Mouse (Mus musculus): ENCODE data around the gene Ldb3. TPM values are rescaled to one million over a fixed set of nuclear protein-coding genes. Genes with fewer than 3 reads are reported as not detected.

The Ldb3 gene
- polyA plus RNA-seq, 1 experiment from 2014 or later = 1.2 TPM

GRCm38 (mm10) chr14:34553470-34553869 is 35.0 kb downstream of the Ldb3 start:
- no peak overlapping the region for H3K4me3 ChIP-seq (ENCODE audit: low read length)
- no peaks in the 10 kb centered on the region for H3K4me1 ChIP-seq (ENCODE audit: control insufficient read depth, insufficient read depth, low read depth, low read length)
- 90% methylated on average over 6 of the region's 6 CpGs for WGBS
- no peak overlapping the region for H3K27ac ChIP-seq (ENCODE audit: low read depth, low read length)
- no peaks in the 10 kb centered on the region for H3K36me3 ChIP-seq (ENCODE audit: control insufficient read depth, insufficient read depth, low read length)
- H3K4me2 ChIP-seq (ENCODE audit: low read length) = no peak overlapping the region
- no peaks in the 10 kb centered on the region for H3K27me3 ChIP-seq (replicated peaks; ENCODE audit: control insufficient read depth, insufficient read depth, low read length)
- H3K9me3 ChIP-seq (ENCODE audit: control insufficient read depth, low read length) = no peaks in the 10 kb centered on the region
- H3K9ac ChIP-seq (ENCODE audit: low read depth, low read length) = no peak overlapping the region
- ATAC-seq = no peak

- 88% methylated on average over 5 of the region's 5 CpGs for WGBS
Measured at GRCm38 (mm10) chr14:34552226-34552625, 36.3 kb downstream of the Ldb3 start.

DNA sequence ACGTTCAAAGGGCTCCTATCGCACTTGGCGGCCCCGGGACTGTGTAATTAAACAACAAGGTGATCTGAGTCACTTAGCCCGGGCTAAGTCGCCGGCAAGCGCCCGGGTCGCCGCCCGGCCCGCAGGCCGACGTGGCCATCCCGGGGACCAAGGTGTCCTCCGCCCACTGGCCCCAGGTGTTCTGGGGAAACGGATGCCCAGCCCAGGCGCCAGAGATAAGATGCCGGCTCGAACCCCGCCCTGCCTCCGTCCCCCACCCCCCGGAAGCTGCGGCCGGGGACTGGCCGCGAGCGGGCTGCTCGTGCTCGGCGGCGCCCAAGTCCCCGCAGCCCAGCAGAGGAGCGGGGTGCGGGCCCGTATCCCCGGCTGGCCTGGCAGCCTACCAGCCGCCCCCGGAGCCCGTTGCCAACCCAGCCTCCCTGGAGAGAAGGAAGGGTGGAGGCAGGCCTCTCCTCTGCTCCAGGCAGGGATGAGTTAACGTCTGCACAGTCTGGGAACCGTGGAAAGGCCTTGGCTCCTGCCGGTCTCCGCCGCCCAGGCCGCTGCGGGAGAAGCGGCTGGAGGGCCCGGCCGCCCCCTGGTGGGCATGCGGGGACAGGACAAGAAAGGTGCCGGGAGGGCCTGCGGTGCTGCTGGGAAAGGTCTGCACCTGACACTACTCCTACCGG is 39.3 kb downstream of the Ldb3 start:
- Histone ChIP-seq H3K4me2 (ENCODE audit: low read length) (peak overlapping the region; percentile 83), H3K27ac (ENCODE audit: low read depth, low read length) (peak overlapping the region; percentile 90), H3K9ac (ENCODE audit: low read depth, low read length) (peak overlapping the region; percentile 93), H3K36me3 (ENCODE audit: control insufficient read depth, insufficient read depth, low read length) (no peaks in the 10 kb centered on the region), H3K4me1 (ENCODE audit: control insufficient read depth, insufficient read depth, low read depth, low read length) (no peaks in the 10 kb centered on the region), H3K27me3 (replicated peaks; ENCODE audit: control insufficient read depth, insufficient read depth, low read length) (no peaks in the 10 kb centered on the region), H3K9me3 (ENCODE audit: control insufficient read depth, low read length) (no peaks in the 10 kb centered on the region), H3K4me3 (ENCODE audit: low read length) (peak overlapping the region; percentile 81)
- under 1% methylated on average over 52 of the region's 55 CpGs for WGBS
- peak; percentile 96 for ATAC-seq

More at GRCm38 (mm10) chr14:34552226-34552625, 36.3 kb downstream of the Ldb3 start:
- H3K4me2 ChIP-seq (ENCODE audit: low read length) = no peak overlapping the region
- H3K36me3 ChIP-seq (ENCODE audit: control insufficient read depth, insufficient read depth, low read length) = no peaks in the 10 kb centered on the region
- no peaks in the 10 kb centered on the region for H3K4me1 ChIP-seq (ENCODE audit: control insufficient read depth, insufficient read depth, low read depth, low read length)
- no peaks in the 10 kb centered on the region for H3K27me3 ChIP-seq (replicated peaks; ENCODE audit: control insufficient read depth, insufficient read depth, low read length)
- H3K9ac ChIP-seq (ENCODE audit: low read depth, low read length) = no peak overlapping the region
- ATAC-seq = no peak
- H3K9me3 ChIP-seq (ENCODE audit: control insufficient read depth, low read length) = no peaks in the 10 kb centered on the region
- H3K27ac ChIP-seq (ENCODE audit: low read depth, low read length) = no peak overlapping the region
- no peak overlapping the region for H3K4me3 ChIP-seq (ENCODE audit: low read length)

GRCm38 (mm10) chr14:34548391-34549001 is 40.0 kb downstream of the Ldb3 start:
- Histone ChIP-seq H3K4me3 (ENCODE audit: low read length) (peak overlapping the region; percentile 81), H3K27ac (ENCODE audit: low read depth, low read length) (peak overlapping the region; percentile 90), H3K36me3 (ENCODE audit: control insufficient read depth, insufficient read depth, low read length) (no peaks in the 10 kb centered on the region), H3K27me3 (replicated peaks; ENCODE audit: control insufficient read depth, insufficient read depth, low read length) (no peaks in the 10 kb centered on the region), H3K9ac (ENCODE audit: low read depth, low read length) (peak overlapping the region; percentile 93), H3K9me3 (ENCODE audit: control insufficient read depth, low read length) (no peaks in the 10 kb centered on the region), H3K4me1 (ENCODE audit: control insufficient read depth, insufficient read depth, low read depth, low read length) (no peaks in the 10 kb centered on the region), H3K4me2 (ENCODE audit: low read length) (peak overlapping the region; percentile 83)
- ATAC-seq = peak; percentile 63
- WGBS = under 1% methylated on average over 27 of the region's 27 CpGs

- H3K27ac ChIP-seq (ENCODE audit: low read depth, low read length) = no peak overlapping the region
- H3K4me3 ChIP-seq (ENCODE audit: low read length) = no peak overlapping the region
- no peaks in the 10 kb centered on the region for H3K9me3 ChIP-seq (ENCODE audit: control insufficient read depth, low read length)
- no peak overlapping the region for H3K9ac ChIP-seq (ENCODE audit: low read depth, low read length)
- H3K36me3 ChIP-seq (ENCODE audit: control insufficient read depth, insufficient read depth, low read length) = no peaks in the 10 kb centered on the region
- ATAC-seq = no peak
- H3K4me2 ChIP-seq (ENCODE audit: low read length) = no peak overlapping the region
- 75% methylated on average over 2 of the region's 2 CpGs for WGBS
- H3K4me1 ChIP-seq (ENCODE audit: control insufficient read depth, insufficient read depth, low read depth, low read length) = no peaks in the 10 kb centered on the region
- H3K27me3 ChIP-seq (replicated peaks; ENCODE audit: control insufficient read depth, insufficient read depth, low read length) = no peaks in the 10 kb centered on the region
Measured at GRCm38 (mm10) chr14:34544545-34544944, 43.9 kb downstream of the Ldb3 start.

- Histone ChIP-seq H3K27ac (ENCODE audit: low read depth, low read length) (no peak overlapping the region), H3K4me2 (ENCODE audit: low read length) (no peak overlapping the region), H3K27me3 (replicated peaks; ENCODE audit: control insufficient read depth, insufficient read depth, low read length) (no peaks in the 10 kb centered on the region), H3K4me3 (ENCODE audit: low read length) (no peak overlapping the region), H3K4me1 (ENCODE audit: control insufficient read depth, insufficient read depth, low read depth, low read length) (no peaks in the 10 kb centered on the region), H3K9ac (ENCODE audit: low read depth, low read length) (no peak overlapping the region), H3K9me3 (ENCODE audit: control insufficient read depth, low read length) (no peaks in the 10 kb centered on the region), H3K36me3 (ENCODE audit: control insufficient read depth, insufficient read depth, low read length) (no peaks in the 10 kb centered on the region)
- WGBS = 89% methylated on average over 6 of the region's 6 CpGs
- ATAC-seq = no peak
Measured at GRCm38 (mm10) chr14:34544001-34544400, 44.5 kb downstream of the Ldb3 start.

- no peak for ATAC-seq
- no peaks in the 10 kb centered on the region for H3K36me3 ChIP-seq (ENCODE audit: control insufficient read depth, insufficient read depth, low read length)
- WGBS = 73% methylated on average over 6 of the region's 6 CpGs
Measured at GRCm38 (mm10) chr14:34543596-34543995, 44.9 kb downstream of the Ldb3 start.

DNA sequence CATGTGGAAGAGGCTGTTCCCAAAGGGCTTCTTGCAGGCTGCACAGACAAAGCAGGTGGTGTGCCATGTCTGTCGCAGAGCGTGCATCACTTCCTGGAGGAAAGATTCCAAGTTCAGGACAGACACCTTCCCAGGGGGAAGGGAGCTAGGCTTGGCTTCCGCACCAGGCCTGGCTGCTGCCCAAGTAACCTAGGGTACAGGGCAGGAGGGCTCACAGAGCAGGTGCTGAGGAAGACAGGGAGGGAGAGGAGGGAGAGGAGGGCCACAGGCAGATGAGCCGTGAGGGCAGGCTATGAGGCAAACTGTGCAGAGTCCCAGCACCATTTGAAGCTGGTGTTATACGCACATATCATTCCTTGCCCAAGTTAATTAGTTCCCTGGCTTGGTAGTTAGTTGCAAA is 46.6 kb downstream of the Ldb3 start:
- Histone ChIP-seq H3K27me3 (replicated peaks; ENCODE audit: control insufficient read depth, insufficient read depth, low read length) (no peaks in the 10 kb centered on the region), H3K27ac (ENCODE audit: low read depth, low read length) (no peak overlapping the region), H3K4me1 (ENCODE audit: control insufficient read depth, insufficient read depth, low read depth, low read length) (no peaks in the 10 kb centered on the region), H3K4me3 (ENCODE audit: low read length) (no peak overlapping the region), H3K36me3 (ENCODE audit: control insufficient read depth, insufficient read depth, low read length) (no peaks in the 10 kb centered on the region), H3K9me3 (ENCODE audit: control insufficient read depth, low read length) (no peaks in the 10 kb centered on the region), H3K4me2 (ENCODE audit: low read length) (no peak overlapping the region), H3K9ac (ENCODE audit: low read depth, low read length) (no peak overlapping the region)
- WGBS = 72% methylated on average over 5 of the region's 5 CpGs
- ATAC-seq = 0 out of 2 replicates have a peak, but pooled peaks have one; percentile 42

More at GRCm38 (mm10) chr14:34543596-34543995, 44.9 kb downstream of the Ldb3 start:
- Histone ChIP-seq H3K9ac (ENCODE audit: low read depth, low read length) (no peak overlapping the region), H3K27me3 (replicated peaks; ENCODE audit: control insufficient read depth, insufficient read depth, low read length) (no peaks in the 10 kb centered on the region), H3K4me2 (ENCODE audit: low read length) (no peak overlapping the region), H3K4me1 (ENCODE audit: control insufficient read depth, insufficient read depth, low read depth, low read length) (no peaks in the 10 kb centered on the region), H3K4me3 (ENCODE audit: low read length) (no peak overlapping the region), H3K27ac (ENCODE audit: low read depth, low read length) (no peak overlapping the region), H3K9me3 (ENCODE audit: control insufficient read depth, low read length) (no peaks in the 10 kb centered on the region)

- Histone ChIP-seq H3K36me3 (ENCODE audit: control insufficient read depth, insufficient read depth, low read length) (no peaks in the 10 kb centered on the region), H3K4me3 (ENCODE audit: low read length) (no peak overlapping the region), H3K27me3 (replicated peaks; ENCODE audit: control insufficient read depth, insufficient read depth, low read length) (no peaks in the 10 kb centered on the region), H3K4me2 (ENCODE audit: low read length) (peak overlapping the region; percentile 5; the same call in 1 of the 2 replicates), H3K4me1 (ENCODE audit: control insufficient read depth, insufficient read depth, low read depth, low read length) (no peaks in the 10 kb centered on the region), H3K9me3 (ENCODE audit: control insufficient read depth, low read length) (no peaks in the 10 kb centered on the region), H3K27ac (ENCODE audit: low read depth, low read length) (no peak overlapping the region), H3K9ac (ENCODE audit: low read depth, low read length) (no peak overlapping the region)
- ATAC-seq = no peak
- WGBS = 19% methylated on average over 16 of the region's 17 CpGs
Measured at GRCm38 (mm10) chr14:34540685-34541162, 47.8 kb downstream of the Ldb3 start.
